Mouse (Mus musculus) embryonic facial prominence, embryonic 14.5 days (tissue): ENCODE measurements around the gene Cracr2b. TPM values are rescaled to one million over a fixed set of nuclear protein-coding genes. Genes with fewer than 3 reads are reported as not detected.

Experiments used
- ATAC-seq: fragments of 200-750 bp; cut with Nextera tagmentation; 2 replicates; pipeline ENCODE4 v1.8.0; 2017; ENCODE audit warnings: low read depth, moderate number of reproducible peaks, moderate TSS enrichment
- DNase-seq: peaks from one replicate; pipeline ENCODE4 v3.0.0-alpha.2; 2015; ENCODE audit warnings: low spot score
- H3K27ac ChIP-seq: fragments of 300-500 bp; sonication (generic); replicated peaks from 2 replicates; pipeline ENCODE4 v1.5.1; 2014; ENCODE audit warnings: low read depth, mild to moderate bottlenecking, low read length, moderate library complexity
- H3K27me3 ChIP-seq: fragments of 300-500 bp; sonication (generic); replicated peaks from 2 replicates; pipeline ENCODE4 v1.6.1; 2014; ENCODE audit warnings: low read length; ENCODE audit not compliant: control insufficient read depth, insufficient read depth
- H3K36me3 ChIP-seq: fragments of 300-500 bp; sonication (generic); 2 replicates; pipeline ENCODE4 v1.6.1; 2014; ENCODE audit warnings: low read length, mixed read lengths; ENCODE audit not compliant: control insufficient read depth, insufficient read depth
- H3K4me1 ChIP-seq: fragments of 300-500 bp; sonication (generic); 2 replicates; pipeline ENCODE4 v1.6.1; 2014; ENCODE audit warnings: antibody characterized with exemption, low read length; ENCODE audit not compliant: control insufficient read depth, insufficient read depth
- H3K4me2 ChIP-seq: fragments of 300-500 bp; sonication (generic); 2 replicates; pipeline ENCODE4 v1.6.1; 2014; ENCODE audit warnings: low read depth, mild to moderate bottlenecking, low read length, moderate library complexity, mixed read lengths
- H3K4me3 ChIP-seq: fragments of 300-500 bp; sonication (generic); 2 replicates; pipeline ENCODE4 v1.5.1; 2014; ENCODE audit warnings: low read depth, mild to moderate bottlenecking, low read length
- H3K9ac ChIP-seq: fragments of 300-500 bp; sonication (generic); 2 replicates; pipeline ENCODE4 v1.6.1; 2014; ENCODE audit warnings: low read depth, mild to moderate bottlenecking, low read length, moderate library complexity, mixed read lengths
- H3K9me3 ChIP-seq: fragments of 300-500 bp; sonication (generic); 2 replicates; pipeline ENCODE4 v1.6.1; 2016; ENCODE audit warnings: low read length; ENCODE audit not compliant: control insufficient read depth
- WGBS: fragments of 180-500 bp; shearing (Covaris S2); extraction: QIAGEN DNeasy Blood & Tissue Kit; methylation state at CpG from one replicate; pipeline ENCODE4 v1.1.7; 2014; 5-methylcytosine and 5-hydroxymethylcytosine counted together
- polyA plus RNA-seq: library from polyadenylated mRNA; unstranded; fragments of >200 nt; fragmentation: Nextera tagmentation; extraction: Ambion mirVana; gene quantifications from 2 replicates; pipeline ENCODE4 v1.2.1, GENCODE M21; 2014

Cracr2b gene
- polyA plus RNA-seq, 1 experiment from 2014 or later, result 10.3 TPM

DNA sequence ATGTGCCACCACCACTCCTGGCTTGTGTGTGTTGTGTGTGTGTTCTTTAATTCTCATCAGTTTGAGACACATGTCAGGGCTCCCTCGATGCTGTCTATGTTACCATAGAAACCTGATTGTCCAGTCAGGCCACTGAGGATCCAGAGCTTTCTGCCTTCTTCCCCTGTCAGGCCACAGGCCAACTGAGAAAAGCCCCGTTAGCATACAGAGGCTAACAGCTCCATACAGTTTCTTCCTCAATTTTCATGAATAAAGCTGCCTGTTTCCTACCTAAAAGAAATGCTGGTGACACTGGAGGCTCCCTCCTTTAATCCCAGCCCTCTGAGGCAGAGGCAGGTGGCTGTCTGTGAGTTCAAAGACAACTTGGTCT, 24.4 kb upstream of the Cracr2b start:
- 75% methylated on average over 2 of the region's 2 CpGs for WGBS
- peaks cover 22% of the 10 kb centered on the region; the same call in 1 of the 2 replicates for H3K4me1 ChIP-seq

DNA sequence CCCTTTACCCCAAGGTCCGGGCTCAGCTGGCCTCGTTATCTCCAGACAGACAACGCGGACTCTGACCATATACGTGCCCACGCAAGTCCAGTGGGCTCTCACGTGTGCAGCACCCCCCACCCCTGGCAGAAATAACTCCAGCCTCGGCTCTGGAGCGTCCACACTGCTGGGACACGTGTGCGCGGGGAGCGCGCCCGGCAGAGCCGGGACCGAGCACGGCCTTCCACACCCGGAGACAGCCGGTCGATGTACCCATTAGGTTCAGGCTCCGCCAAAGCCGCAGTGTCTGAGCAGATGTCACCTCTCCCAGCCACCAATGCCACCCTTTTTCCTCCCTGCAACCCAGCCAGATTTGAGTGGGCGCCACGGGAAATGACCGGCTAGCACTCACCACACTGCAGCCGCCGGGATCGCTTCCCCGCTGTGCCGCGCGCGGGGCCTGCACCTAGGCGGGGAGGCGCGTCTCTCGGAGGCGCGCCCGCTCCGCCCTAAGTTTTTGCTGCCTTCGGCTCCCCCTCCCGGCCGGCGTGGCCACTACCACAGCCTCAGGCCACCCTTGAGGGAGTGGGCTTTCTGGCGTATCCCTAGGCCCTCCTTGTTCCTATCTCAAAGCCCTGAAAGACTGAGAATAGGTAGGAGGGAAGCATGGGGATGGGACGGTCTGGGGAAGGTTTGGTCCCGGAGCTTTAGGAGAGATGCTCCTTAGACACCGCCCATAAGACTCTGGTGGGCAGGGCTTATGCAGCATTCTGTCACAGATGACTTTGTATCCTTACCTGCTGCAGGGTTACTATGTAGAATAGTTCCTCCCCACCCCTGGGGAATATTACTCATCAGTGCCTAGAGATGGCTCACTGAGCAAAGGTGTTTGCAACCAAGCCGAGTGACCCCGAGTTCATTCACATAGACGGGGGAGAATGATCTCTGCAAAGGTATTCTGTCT, 23.4 kb upstream of the Cracr2b start, which contains the start of gene Slc25a22:
Gene Slc25a22 (minus strand): TSS at position 715 of the 943 bp plus-strand sequence.
- 6% methylated on average over 47 of the region's 53 CpGs for WGBS
- H3K4me3 ChIP-seq, result peak within 1 kb of the TSS; percentile 73
- peak within 1 kb of the TSS; percentile 95 for H3K4me2 ChIP-seq
- peaks cover 50% of the 10 kb centered on the region for H3K36me3 ChIP-seq
- ATAC-seq (peak; percentile 85), DNase-seq (peak; percentile 90)
- H3K4me1 ChIP-seq, result peaks cover 25% of the 10 kb centered on the region
- peak within 1 kb of the TSS; percentile 77 for H3K9ac ChIP-seq
- H3K9me3 ChIP-seq, result no peaks in the 10 kb centered on the region
- H3K27me3 ChIP-seq, result no peaks in the 10 kb centered on the region
- H3K27ac ChIP-seq, result peak within 1 kb of the TSS; percentile 52

More for the DNA sequence above, 24.4 kb upstream of the Cracr2b start:
- H3K9ac ChIP-seq, result peak overlapping the region; percentile 77
- H3K9me3 ChIP-seq, result no peaks in the 10 kb centered on the region
- H3K27me3 ChIP-seq, result no peaks in the 10 kb centered on the region
- H3K36me3 ChIP-seq, result peaks cover 53% of the 10 kb centered on the region
- peak overlapping the region; percentile 95 for H3K4me2 ChIP-seq
- no peak overlapping the region for H3K27ac ChIP-seq
- H3K4me3 ChIP-seq, result peak overlapping the region; percentile 73
- ATAC-seq (no peak), DNase-seq (no peak)

DNA sequence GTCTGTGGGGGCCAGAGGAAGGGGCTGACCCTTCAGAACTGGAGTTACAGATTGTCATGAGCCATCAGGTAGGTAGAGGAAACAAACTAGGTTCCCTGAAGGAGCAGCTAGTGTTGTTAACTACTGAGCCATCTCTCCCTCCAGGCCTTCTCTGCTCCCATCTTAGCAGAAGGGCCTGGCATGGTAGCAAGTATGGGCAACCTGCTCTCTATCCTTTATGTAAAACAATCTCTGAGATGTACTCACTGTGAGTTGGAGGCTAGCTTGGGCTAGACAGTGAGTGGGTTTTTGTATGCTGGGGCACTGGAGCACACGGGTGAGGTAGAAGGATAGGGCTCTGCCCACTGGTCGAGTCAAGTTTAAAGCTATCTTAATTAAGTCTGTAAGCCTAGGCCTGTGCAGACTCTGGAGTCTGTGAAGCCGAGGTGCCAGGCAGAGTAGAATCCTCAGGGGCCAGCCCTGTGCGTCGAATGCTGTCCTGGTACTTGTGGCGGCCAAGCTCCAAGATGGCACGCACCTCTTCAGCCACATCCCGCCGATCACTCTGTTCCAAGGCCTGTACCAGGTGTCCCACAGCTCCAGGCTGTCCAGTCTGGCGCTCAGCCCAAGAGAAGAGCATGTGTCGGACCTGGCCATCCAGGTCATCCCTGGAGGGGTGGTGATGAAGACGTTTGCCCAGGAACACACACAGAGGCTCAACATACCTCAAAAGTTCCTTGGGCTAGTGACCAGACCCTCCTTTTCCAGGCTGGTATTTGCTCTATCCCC, 22.5 kb upstream of the Cracr2b start:
- 88% methylated on average over 12 of the region's 12 CpGs for WGBS
- Histone ChIP-seq H3K4me3 (no peak overlapping the region), H3K9me3 (no peaks in the 10 kb centered on the region), H3K4me2 (no peak overlapping the region), H3K27me3 (no peaks in the 10 kb centered on the region), H3K9ac (no peak overlapping the region), H3K27ac (no peak overlapping the region), H3K4me1 (peaks cover 34% of the 10 kb centered on the region), H3K36me3 (peaks cover 41% of the 10 kb centered on the region)
- DNase-seq, result no peak
- no peak for ATAC-seq

DNA sequence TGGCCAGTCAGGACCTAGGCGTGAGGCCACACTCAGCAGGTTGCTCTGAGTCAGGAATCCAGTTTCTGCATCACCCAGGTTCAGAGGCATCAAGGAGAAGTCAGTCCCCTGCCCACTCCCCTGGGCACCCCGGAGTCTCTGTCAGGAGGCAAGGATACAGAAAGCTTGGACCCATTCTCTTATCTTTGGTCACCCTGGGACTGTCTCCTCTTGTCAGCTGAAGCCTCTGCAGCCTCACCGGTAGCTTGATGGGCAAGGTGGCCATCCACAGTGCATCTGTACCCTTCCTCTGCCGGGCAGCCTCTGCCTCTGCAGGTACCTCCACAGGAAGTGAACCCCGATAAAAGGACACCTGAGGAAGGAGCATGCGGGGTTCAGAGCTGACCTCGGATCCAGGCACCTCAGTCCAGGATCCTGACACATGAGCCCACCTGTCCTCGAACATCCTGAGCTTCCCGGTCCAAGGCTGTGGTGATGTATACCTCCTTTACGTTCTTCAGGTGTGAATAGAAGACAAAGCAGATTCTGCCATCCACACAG, 21.7 kb upstream of the Cracr2b start:
- H3K36me3 ChIP-seq, result peaks cover 36% of the 10 kb centered on the region
- H3K27me3 ChIP-seq, result no peaks in the 10 kb centered on the region
- H3K4me2 ChIP-seq, result no peak overlapping the region
- H3K27ac ChIP-seq, result no peak overlapping the region
- WGBS, result 96% methylated on average over 10 of the region's 10 CpGs
- H3K9ac ChIP-seq, result no peak overlapping the region
- no peak for DNase-seq
- no peak for ATAC-seq
- H3K4me1 ChIP-seq, result peaks cover 33% of the 10 kb centered on the region
- H3K9me3 ChIP-seq, result no peaks in the 10 kb centered on the region
- H3K4me3 ChIP-seq, result no peak overlapping the region

DNA sequence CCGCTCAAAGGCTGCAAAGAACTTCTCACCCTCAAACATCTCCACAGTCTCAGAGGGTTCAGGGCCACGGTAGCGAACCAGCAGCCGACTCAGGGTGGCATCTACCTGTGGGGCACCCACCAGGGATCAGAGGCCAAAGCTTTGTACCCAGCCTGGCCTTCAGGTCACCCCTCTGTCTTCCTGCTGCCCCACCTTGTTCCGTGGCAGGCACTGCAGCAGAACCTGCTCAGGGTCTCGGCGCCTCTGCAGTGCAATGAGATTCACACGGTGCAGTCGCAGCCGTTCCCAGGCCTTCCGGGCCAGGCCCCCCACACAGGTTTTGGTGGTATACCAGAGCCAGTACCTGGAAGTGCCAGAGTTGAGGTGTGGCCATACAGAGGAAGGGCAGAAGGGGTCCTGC, 21.1 kb upstream of the Cracr2b start:
- H3K27ac ChIP-seq, result no peak overlapping the region
- ATAC-seq (no peak), DNase-seq (no peak)
- H3K27me3 ChIP-seq, result no peaks in the 10 kb centered on the region
- no peaks in the 10 kb centered on the region for H3K9me3 ChIP-seq
- no peak overlapping the region for H3K9ac ChIP-seq
- WGBS, result 90% methylated on average over 8 of the region's 11 CpGs
- peaks cover 32% of the 10 kb centered on the region for H3K4me1 ChIP-seq
- no peak overlapping the region for H3K4me3 ChIP-seq
- no peak overlapping the region for H3K4me2 ChIP-seq
- peaks cover 36% of the 10 kb centered on the region for H3K36me3 ChIP-seq

DNA sequence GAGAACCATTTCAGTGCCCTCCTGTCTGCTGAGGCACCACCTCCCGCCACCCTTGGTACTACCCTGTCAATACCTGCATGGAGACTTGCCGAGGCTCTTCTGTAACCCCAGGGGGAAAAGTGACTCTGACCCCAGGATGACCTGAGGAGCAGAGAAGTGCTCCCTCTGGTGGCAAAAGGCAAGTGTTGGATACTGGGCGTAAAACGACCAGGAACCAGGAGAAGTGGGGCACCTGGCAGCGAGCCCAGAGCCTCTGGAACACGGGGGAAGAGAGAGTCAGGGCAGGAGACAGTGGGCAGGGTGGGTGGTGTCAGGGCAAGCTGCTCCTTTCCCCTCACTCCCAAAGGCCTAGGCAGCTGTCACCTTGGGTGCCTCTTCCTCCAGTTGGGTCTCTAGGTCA, 20.3 kb upstream of the Cracr2b start:
- Histone ChIP-seq H3K4me1 (peaks cover 28% of the 10 kb centered on the region), H3K27me3 (no peaks in the 10 kb centered on the region), H3K4me2 (no peak overlapping the region), H3K36me3 (peaks cover 36% of the 10 kb centered on the region), H3K9ac (no peak overlapping the region), H3K27ac (no peak overlapping the region), H3K9me3 (no peaks in the 10 kb centered on the region), H3K4me3 (no peak overlapping the region)
- peak; percentile 61 for DNase-seq
- WGBS, result 24% methylated on average over 6 of the region's 6 CpGs
- no peak for ATAC-seq

DNA sequence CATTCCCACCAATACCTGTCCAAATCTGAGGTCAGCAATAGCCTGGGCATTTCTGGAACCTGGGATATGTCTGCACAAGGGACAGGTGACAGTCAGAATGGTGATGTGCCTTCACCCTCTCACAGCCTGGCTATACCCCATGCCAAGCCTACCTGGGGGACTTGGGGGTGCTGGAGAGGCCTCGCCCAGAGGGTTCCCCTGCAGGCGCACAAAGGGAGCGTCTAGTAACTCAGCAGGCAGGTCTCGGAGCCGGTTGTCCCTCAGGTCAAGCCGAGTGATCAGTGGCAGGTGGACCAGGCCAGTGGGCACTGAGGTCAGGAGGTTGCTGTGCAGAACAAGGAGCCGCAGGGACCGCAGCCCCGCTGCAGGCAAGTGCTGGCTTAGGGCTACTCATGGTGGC, 19.4 kb upstream of the Cracr2b start:
- Histone ChIP-seq H3K4me1 (peaks cover 22% of the 10 kb centered on the region), H3K9me3 (no peaks in the 10 kb centered on the region), H3K36me3 (peaks cover 36% of the 10 kb centered on the region), H3K9ac (0 out of 2 replicates have a peak overlapping the region, but pooled peaks have one; percentile 45), H3K27ac (no peak overlapping the region), H3K4me2 (no peak overlapping the region), H3K4me3 (no peak overlapping the region), H3K27me3 (no peaks in the 10 kb centered on the region)
- ATAC-seq (no peak), DNase-seq (no peak)
- WGBS, result 88% methylated on average over 9 of the region's 9 CpGs

DNA sequence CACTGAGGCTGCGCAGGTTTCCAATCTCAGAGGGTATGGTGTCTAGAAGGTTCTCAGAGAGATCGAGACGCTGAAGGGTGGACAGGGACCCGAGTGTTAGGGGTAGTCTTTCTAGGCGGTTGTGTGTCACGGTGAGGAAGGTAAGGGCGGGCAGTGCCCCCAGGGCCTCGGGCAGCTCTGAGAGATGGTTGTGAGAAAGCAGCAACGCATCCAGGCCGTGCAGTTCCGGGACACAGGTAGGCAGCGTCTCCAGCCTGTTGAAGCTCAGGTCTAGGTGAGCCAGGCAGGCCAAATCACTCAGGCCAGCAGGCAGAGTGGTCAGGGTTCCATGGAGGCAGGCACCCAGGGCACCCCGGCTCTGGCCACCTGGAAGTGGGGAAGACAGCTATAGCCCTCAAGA, 18.7 kb upstream of the Cracr2b start:
- H3K27ac ChIP-seq, result no peak overlapping the region
- peaks cover 36% of the 10 kb centered on the region for H3K36me3 ChIP-seq
- H3K4me3 ChIP-seq, result no peak overlapping the region; the same call in 1 of the 2 replicates
- H3K4me1 ChIP-seq, result peaks cover 15% of the 10 kb centered on the region
- no peaks in the 10 kb centered on the region for H3K9me3 ChIP-seq
- ATAC-seq, result no peak
- WGBS, result 87% methylated on average over 11 of the region's 13 CpGs
- peak overlapping the region; percentile 67 for H3K4me2 ChIP-seq
- no peaks in the 10 kb centered on the region for H3K27me3 ChIP-seq
- H3K9ac ChIP-seq, result peak overlapping the region; percentile 45
- DNase-seq, result no peak
